Mouse (Mus musculus) heart, embryonic 12.5 days (tissue): Measurements from ENCODE around the gene Arhgap32. TPM values are rescaled to one million over a fixed set of nuclear protein-coding genes. Genes with fewer than 3 reads are reported as not detected.
A peak's percentile ranks its signal among the peaks of the same experiment; 100 is the strongest.

Experiments
- ATAC-seq: fragments of 200-750 bp; cut with Nextera tagmentation; 2 replicates; pipeline ENCODE4 v1.8.0; 2017; ENCODE audit warnings: moderate TSS enrichment, moderate library complexity; ENCODE audit not compliant: insufficient number of reproducible peaks, low FRiP score
- H3K27ac ChIP-seq: fragments of 300-500 bp; sonication (generic); 2 replicates; pipeline ENCODE4 v1.5.1; 2016; ENCODE audit warnings: mild to moderate bottlenecking, moderate library complexity; ENCODE audit not compliant: poor library complexity, severe bottlenecking
- H3K27me3 ChIP-seq: fragments of 300-500 bp; sonication (generic); replicated peaks from 2 replicates; pipeline ENCODE4 v1.6.1; 2016; ENCODE audit warnings: mild to moderate bottlenecking, moderate library complexity
- H3K36me3 ChIP-seq: fragments of 300-500 bp; sonication (generic); 2 replicates; pipeline ENCODE4 v1.6.1; 2016; ENCODE audit warnings: mild to moderate bottlenecking, moderate library complexity
- H3K4me1 ChIP-seq: fragments of 300-500 bp; sonication (generic); replicated peaks from 2 replicates; pipeline ENCODE4 v1.6.1; 2016; ENCODE audit warnings: mild to moderate bottlenecking
- H3K4me2 ChIP-seq: fragments of 300-500 bp; sonication (generic); 2 replicates; pipeline ENCODE4 v1.6.1; 2016; ENCODE audit warnings: mild to moderate bottlenecking, moderate library complexity
- H3K4me3 ChIP-seq: fragments of 300-500 bp; sonication (generic); 2 replicates; pipeline ENCODE4 v1.5.1; 2016; ENCODE audit warnings: mild to moderate bottlenecking
- H3K9ac ChIP-seq: fragments of 300-500 bp; sonication (generic); 2 replicates; pipeline ENCODE4 v1.6.1; 2016; ENCODE audit warnings: mild to moderate bottlenecking, moderate library complexity
- H3K9me3 ChIP-seq: fragments of 300-500 bp; sonication (generic); replicated peaks from 2 replicates; pipeline ENCODE4 v1.6.1; 2016; ENCODE audit warnings: mild to moderate bottlenecking, moderate library complexity
- WGBS: fragments of 180-500 bp; shearing (Covaris S2); methylation state at CpG from one replicate; pipeline ENCODE4 v1.1.7; 2016; 5-methylcytosine and 5-hydroxymethylcytosine counted together
- polyA plus RNA-seq: library from polyadenylated mRNA; unstranded; fragments of >200 nt; fragmentation: Nextera tagmentation; extraction: Ambion mirVana; gene quantifications from 2 replicates; pipeline ENCODE4 v1.2.1, GENCODE M21; 2016

The Arhgap32 gene
- polyA plus RNA-seq, result 2.9 and 3.5 TPM in 2 replicates

DNA sequence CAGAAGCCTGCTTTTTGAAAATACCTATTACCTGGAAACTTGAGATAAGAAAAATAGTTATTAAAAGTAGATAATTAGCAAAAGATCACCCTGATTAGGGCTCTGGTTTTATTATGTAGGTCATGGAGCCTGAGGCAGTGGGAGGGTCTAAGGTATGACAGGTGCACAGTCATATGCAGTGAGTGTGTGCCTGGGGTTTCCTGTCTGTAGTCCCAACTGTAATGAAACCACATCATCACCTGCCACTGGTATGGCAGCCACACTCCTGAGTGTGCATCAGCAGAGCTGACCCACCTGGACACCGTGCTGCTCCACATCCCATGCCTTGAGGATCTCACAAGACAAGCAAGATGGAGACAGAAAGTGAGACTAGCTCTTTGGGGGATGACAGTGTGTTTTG, at the start of gene Arhgap32:
TSS of gene Arhgap32 (plus strand) at position 351 of the 400 bp plus-strand sequence.
- no peak for ATAC-seq
- 86% methylated on average over 1 of the region's 1 CpGs for WGBS
- Histone ChIP-seq H3K4me3 (no peak within 1 kb of the TSS), H3K9ac (no peak within 1 kb of the TSS), H3K27ac (no peak within 1 kb of the TSS), H3K27me3 (no peaks in the 10 kb centered on the region), H3K4me1 (peaks cover 19% of the 10 kb centered on the region), H3K36me3 (no peaks in the 10 kb centered on the region), H3K4me2 (no peak within 1 kb of the TSS), H3K9me3 (no peaks in the 10 kb centered on the region)

DNA sequence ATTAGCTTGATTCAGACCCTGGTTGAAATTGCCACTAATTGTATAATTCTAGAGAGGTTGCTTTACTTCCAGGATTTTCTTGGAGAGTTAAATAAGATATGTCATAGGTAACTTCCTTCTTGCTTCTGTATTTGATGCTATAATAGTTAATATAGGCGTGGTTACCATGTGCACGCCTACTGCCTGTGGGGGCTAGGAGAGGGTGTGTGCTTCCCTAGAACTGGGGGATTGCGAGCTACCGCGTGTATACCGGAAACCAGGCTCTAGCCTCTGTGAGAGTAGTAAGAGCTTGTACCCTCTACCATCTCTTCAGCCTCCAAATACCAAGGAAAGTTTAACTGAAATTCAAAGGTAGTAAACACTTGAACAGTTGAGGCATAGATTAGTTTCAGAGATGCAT, 43.2 kb upstream of the Arhgap32 start:
- Histone ChIP-seq H3K9me3 (no peaks in the 10 kb centered on the region), H3K9ac (no peak overlapping the region), H3K36me3 (peaks cover 4% of the 10 kb centered on the region; the same call in 1 of the 2 replicates), H3K4me3 (no peak overlapping the region), H3K4me2 (no peak overlapping the region), H3K27ac (no peak overlapping the region), H3K27me3 (no peaks in the 10 kb centered on the region), H3K4me1 (peaks cover 8% of the 10 kb centered on the region)
- no peak for ATAC-seq
- 83% methylated on average over 6 of the region's 6 CpGs for WGBS

DNA sequence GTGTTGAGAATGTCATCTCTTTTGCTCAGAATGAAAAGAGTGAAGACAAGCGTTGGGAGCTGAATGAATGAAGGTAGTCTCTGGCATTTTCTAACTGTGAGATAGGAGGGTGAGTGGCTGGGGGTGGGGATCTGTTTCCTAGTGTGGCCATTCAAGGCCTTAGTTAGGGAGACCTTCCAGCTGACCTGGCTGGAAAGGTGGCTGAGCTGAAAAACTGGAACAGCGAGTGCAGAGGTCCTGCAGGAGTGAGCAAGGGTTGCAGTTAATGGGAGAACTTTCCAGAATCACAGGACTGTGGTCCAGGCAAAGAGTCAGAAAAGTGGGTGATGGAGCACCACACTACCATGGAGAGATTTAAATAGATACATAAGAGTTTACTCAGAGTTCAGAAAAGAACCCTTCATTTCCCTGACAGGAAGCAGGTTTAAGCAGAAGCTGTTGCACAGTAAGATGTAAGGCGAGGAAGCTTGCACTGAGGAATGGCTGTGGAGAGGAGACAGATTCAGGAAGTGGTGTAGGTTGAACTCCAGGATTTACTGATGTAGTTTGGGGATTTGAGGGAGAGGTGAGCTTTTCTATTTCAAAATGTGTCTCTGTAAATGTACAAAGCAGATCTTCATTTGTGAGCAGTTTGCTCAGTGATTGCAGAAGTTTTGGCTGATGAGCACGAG, 27.7 kb upstream of the Arhgap32 start:
- Histone ChIP-seq H3K4me3 (no peak overlapping the region), H3K36me3 (no peaks in the 10 kb centered on the region), H3K4me1 (peaks cover 26% of the 10 kb centered on the region), H3K9me3 (no peaks in the 10 kb centered on the region), H3K9ac (no peak overlapping the region), H3K4me2 (0 out of 2 replicates have a peak overlapping the region, but pooled peaks have one; percentile 13), H3K27me3 (no peaks in the 10 kb centered on the region), H3K27ac (peak overlapping the region; percentile 49; the same call in 1 of the 2 replicates)
- WGBS, result 47% methylated on average over 4 of the region's 4 CpGs
- ATAC-seq, result no peak

DNA sequence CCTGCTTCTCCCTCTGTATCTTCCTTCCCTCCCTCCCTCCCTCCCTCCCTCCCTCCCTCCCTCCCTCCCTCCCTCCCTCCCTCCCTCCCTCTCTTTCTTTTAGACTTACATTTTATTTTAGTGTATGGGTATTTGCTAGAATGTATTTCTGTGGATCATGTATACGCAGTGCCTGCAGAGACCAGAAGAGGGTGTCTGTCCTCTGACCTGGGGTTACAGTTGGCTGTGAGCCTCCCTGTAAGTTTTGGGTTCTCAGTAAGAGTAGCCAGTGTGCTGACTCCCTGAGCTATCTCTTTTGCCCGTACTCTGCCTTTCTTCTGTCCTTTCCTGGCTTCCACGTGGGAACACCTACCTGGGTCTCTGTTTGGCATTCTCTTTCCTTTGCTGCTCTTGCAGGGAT, 27.1 kb upstream of the Arhgap32 start:
- no peak overlapping the region for H3K27ac ChIP-seq
- ATAC-seq, result no peak

DNA sequence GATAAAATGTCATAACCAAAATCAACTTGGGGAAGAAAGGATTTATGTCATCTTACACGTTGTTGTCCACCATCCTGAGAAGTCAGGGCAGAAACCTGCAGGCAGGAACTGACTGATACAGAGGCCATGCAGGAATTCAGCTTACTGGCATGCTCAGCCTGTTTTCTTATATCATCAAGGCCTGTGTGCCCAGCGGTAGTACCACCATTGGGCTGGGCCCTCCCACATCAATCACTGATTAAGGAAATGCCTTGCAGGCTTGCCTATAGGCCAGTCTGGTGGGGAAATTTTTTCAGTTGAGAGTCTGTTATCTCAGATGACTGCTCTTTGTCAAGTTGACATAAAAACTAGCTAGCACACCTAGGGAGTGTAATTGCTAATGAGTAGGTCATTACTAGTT, 22.5 kb upstream of the Arhgap32 start:
- no peaks in the 10 kb centered on the region for H3K27me3 ChIP-seq
- H3K9ac ChIP-seq, result no peak overlapping the region
- no peak overlapping the region for H3K4me2 ChIP-seq
- 22% methylated on average over 2 of the region's 2 CpGs for WGBS
- H3K4me1 ChIP-seq, result peaks cover 50% of the 10 kb centered on the region
- H3K36me3 ChIP-seq, result no peaks in the 10 kb centered on the region
- H3K9me3 ChIP-seq, result no peaks in the 10 kb centered on the region
- H3K4me3 ChIP-seq, result no peak overlapping the region
- ATAC-seq, result 0 out of 2 replicates have a peak, but pooled peaks have one; percentile 33
- H3K27ac ChIP-seq, result no peak overlapping the region

More for the DNA sequence above, 27.1 kb upstream of the Arhgap32 start:
- H3K9ac ChIP-seq, result no peak overlapping the region
- no peaks in the 10 kb centered on the region for H3K27me3 ChIP-seq
- no peaks in the 10 kb centered on the region for H3K9me3 ChIP-seq
- no peaks in the 10 kb centered on the region for H3K36me3 ChIP-seq
- H3K4me2 ChIP-seq, result no peak overlapping the region
- no peak overlapping the region for H3K4me3 ChIP-seq
- peaks cover 31% of the 10 kb centered on the region for H3K4me1 ChIP-seq
- 57% methylated on average over 3 of the region's 3 CpGs for WGBS

DNA sequence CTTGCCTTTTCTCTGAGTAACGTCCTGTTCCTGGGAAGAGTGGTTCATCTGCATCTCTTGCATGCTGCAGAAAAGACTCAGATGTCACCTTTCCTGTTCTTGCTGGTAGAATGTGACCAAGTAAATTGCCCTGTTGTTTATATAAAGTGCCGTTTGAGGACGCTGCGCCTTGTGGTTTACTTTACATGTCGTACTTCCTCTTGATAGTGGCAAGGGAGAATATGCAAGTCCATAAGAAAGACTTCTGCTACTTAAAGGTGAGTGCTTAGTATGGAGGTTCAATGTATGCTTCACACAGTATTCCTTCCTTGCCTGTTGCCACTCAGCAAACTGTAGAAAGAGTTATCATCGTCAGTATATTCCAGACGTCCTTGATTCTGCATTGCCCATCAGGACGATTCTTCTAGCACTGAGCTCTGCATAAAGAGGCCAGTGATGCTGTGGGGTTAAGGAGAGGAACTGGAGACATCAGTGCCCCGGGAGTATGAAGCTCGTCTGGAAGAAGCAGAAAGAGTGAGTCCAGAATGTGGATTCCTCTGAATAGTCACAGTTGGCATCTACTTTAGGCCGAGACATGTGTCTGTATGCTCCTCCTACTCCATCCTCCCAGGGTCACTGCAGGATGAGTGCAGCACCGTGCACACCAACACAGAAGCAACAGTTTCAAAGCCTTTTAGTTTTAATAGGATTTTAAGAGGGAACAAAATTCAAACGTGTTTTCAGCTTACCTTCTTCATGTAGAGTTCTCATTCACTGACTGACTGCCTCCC, 21.4 kb upstream of the Arhgap32 start:
- Histone ChIP-seq H3K4me1 (peaks cover 43% of the 10 kb centered on the region), H3K4me2 (no peak overlapping the region), H3K27me3 (no peaks in the 10 kb centered on the region), H3K4me3 (no peak overlapping the region), H3K9ac (no peak overlapping the region), H3K9me3 (no peaks in the 10 kb centered on the region), H3K27ac (0 out of 2 replicates have a peak overlapping the region, but pooled peaks have one; percentile 34), H3K36me3 (no peaks in the 10 kb centered on the region)
- ATAC-seq, result no peak
- WGBS, result 33% methylated on average over 13 of the region's 13 CpGs

DNA sequence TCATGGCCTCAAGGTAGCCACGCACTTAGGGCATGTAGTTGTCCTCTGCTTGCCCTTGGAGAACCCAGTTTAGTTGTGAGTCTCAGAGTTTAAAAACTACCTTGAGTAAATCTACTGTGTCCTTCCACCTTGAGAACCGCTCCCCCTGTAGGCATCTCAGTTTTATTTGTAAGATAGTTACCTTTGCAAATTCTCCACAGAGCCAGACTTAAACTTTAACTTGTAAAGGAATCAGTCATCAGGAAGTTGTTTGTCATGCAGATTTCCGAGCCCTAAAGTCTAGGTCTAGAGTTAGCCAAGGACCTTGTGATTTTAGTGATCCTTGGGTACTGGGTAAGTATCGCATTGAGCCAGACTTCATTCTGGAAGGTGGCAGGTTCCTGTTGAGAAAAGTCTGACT, 20.4 kb upstream of the Arhgap32 start:
- Histone ChIP-seq H3K36me3 (no peaks in the 10 kb centered on the region), H3K27ac (no peak overlapping the region), H3K4me3 (no peak overlapping the region), H3K9ac (no peak overlapping the region), H3K27me3 (no peaks in the 10 kb centered on the region), H3K9me3 (no peaks in the 10 kb centered on the region), H3K4me2 (no peak overlapping the region), H3K4me1 (peaks cover 45% of the 10 kb centered on the region)
- no peak for ATAC-seq
- 74% methylated on average over 4 of the region's 4 CpGs for WGBS

DNA sequence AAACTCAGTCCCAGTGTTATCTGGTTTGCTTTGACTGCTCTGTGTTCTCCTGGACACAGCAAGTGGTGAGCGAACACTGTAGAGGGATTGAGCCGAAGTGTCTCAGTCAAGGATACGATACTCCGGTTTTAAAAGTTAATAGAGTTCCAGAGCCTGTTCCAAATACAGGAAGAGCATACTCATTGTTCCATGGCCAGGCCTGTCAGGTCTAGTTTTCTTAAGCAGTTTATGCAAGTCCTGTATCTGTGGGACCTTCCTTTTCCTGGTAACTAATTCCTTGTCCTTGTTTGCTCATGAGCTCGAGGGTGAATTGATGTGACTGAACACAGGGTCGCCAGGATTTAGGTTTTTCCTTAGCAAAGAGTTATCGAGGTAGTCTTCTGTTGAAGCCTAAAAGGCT, 19.4 kb upstream of the Arhgap32 start:
- Histone ChIP-seq H3K4me1 (peaks cover 46% of the 10 kb centered on the region), H3K27ac (peak overlapping the region; percentile 60), H3K36me3 (no peaks in the 10 kb centered on the region), H3K9me3 (no peaks in the 10 kb centered on the region), H3K9ac (peak overlapping the region; percentile 41; the same call in 1 of the 2 replicates), H3K4me3 (0 out of 2 replicates have a peak overlapping the region, but pooled peaks have one; percentile 3), H3K4me2 (peak overlapping the region; percentile 49), H3K27me3 (no peaks in the 10 kb centered on the region)
- ATAC-seq, result no peak
- 30% methylated on average over 7 of the region's 7 CpGs for WGBS

DNA sequence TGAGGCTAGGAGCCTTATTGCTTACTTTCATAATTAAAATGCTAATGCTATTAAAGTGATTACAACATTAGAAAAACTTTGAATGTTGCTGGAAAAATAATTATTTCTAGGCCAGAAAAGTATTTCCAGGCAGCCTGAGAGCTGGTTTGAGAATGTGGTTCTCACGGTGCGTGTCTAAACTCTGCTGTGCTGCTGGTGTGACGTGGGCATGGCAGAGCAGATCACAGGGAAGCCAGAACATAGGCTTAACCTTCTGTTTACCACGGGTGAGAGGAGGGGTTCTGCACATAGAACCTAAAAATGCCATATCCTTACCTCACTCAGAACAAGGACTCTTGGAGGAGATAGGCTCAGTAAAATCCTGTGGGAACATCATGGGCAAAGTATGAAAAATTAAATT, 18.8 kb upstream of the Arhgap32 start:
- Histone ChIP-seq H3K4me2 (no peak overlapping the region), H3K9ac (peak overlapping the region; percentile 18; the same call in 1 of the 2 replicates), H3K27ac (no peak overlapping the region), H3K9me3 (no peaks in the 10 kb centered on the region), H3K36me3 (no peaks in the 10 kb centered on the region), H3K4me3 (no peak overlapping the region), H3K27me3 (no peaks in the 10 kb centered on the region), H3K4me1 (peaks cover 47% of the 10 kb centered on the region)
- WGBS, result 52% methylated on average over 4 of the region's 4 CpGs
- ATAC-seq, result no peak

DNA sequence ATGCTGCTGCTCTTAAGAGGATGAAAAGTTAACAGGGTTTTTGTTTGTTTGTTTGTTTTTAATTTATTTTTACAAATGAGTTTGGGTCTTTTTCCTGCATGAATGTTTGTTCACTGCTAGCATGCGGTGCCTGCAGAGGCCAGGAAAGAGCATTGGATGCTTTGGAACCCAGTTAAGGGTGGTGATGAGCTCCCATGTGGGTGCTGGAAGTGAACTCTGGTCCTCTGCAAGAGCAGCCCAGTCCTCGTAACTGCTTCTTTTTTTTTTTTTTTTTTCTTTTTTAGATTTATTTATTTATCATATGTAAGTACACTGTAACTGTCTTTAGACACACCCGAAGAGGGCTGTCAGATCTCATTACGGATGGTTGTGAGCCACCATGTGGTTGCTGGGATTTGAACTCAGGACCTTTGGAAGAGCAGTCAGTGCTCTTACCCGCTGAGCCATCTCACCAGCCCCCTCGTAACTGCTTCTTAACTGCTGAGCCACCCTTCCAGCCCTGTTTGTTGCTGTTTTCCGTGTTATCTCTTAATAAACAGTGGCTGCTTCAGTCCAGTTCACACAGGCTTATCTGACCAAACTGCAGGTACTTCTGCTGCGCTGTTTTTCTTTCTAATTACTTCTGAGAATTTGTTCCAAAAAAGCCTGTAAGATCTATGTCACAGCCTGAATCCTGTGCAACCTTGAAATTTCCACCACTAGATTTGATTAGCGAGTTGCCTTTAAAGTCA, 17.3 kb upstream of the Arhgap32 start:
- Histone ChIP-seq H3K9me3 (no peaks in the 10 kb centered on the region), H3K4me3 (no peak overlapping the region), H3K9ac (no peak overlapping the region), H3K4me1 (peaks cover 42% of the 10 kb centered on the region), H3K27me3 (no peaks in the 10 kb centered on the region), H3K36me3 (no peaks in the 10 kb centered on the region), H3K4me2 (no peak overlapping the region), H3K27ac (no peak overlapping the region)
- WGBS, result 82% methylated on average over 9 of the region's 9 CpGs
- 0 out of 2 replicates have a peak, but pooled peaks have one; percentile 44 for ATAC-seq

DNA sequence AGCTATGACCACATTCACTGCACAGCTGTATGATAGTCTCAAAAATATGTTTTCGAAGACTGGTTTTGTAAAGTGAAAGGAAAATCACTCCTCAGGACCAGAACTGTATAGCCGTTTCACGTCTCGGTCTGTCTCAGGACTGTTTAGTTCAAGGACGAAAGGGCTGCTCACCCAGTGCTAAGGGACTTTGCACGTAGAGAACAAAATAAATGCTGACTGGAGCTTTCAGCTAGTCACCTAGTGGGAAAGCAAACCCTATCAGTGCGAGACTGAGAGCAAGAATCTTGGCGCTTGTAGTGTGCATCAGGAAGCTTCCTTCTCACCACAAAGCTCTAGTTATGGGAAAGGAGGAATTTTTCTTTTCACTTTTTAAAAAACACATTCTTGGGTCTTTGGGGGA, 15.4 kb upstream of the Arhgap32 start:
- no peak overlapping the region for H3K27ac ChIP-seq
- no peak for ATAC-seq
- no peak overlapping the region for H3K9ac ChIP-seq
- H3K4me3 ChIP-seq, result no peak overlapping the region
- no peaks in the 10 kb centered on the region for H3K9me3 ChIP-seq
- H3K27me3 ChIP-seq, result no peaks in the 10 kb centered on the region
- H3K4me2 ChIP-seq, result no peak overlapping the region
- 69% methylated on average over 8 of the region's 8 CpGs for WGBS
- H3K4me1 ChIP-seq, result peaks cover 30% of the 10 kb centered on the region
- H3K36me3 ChIP-seq, result no peaks in the 10 kb centered on the region
